Mouse (Mus musculus) stomach, embryonic 16.5 days (tissue): ENCODE results near the gene Comt. TPM values are rescaled to one million over a fixed set of nuclear protein-coding genes. Genes with fewer than 3 reads are reported as not detected.

Source experiments
- ATAC-seq: fragments of 200-750 bp; cut with Nextera tagmentation; 2 replicates; pipeline ENCODE4 v1.8.0; 2017; ENCODE audit warnings: moderate number of reproducible peaks, moderate TSS enrichment; ENCODE audit not compliant: insufficient read depth, low FRiP score
- H3K27ac ChIP-seq: fragments of 300-500 bp; sonication (generic); 2 replicates; pipeline ENCODE4 v1.5.1; 2014; ENCODE audit warnings: low read length
- H3K27me3 ChIP-seq: fragments of 300-500 bp; sonication (generic); 2 replicates; pipeline ENCODE4 v1.6.1; 2014; ENCODE audit warnings: low read length, control low read depth, mixed read lengths; ENCODE audit not compliant: control insufficient read depth, insufficient read depth
- H3K36me3 ChIP-seq: fragments of 300-500 bp; sonication (generic); 2 replicates; pipeline ENCODE4 v1.6.1; 2014; ENCODE audit warnings: low read length; ENCODE audit not compliant: control insufficient read depth, insufficient read depth
- H3K4me1 ChIP-seq: fragments of 300-500 bp; sonication (generic); 2 replicates; pipeline ENCODE4 v1.6.1; 2014; ENCODE audit warnings: low read length, control low read depth, mixed read lengths; ENCODE audit not compliant: control insufficient read depth, insufficient read depth
- H3K4me2 ChIP-seq: fragments of 300-500 bp; sonication (generic); 2 replicates; pipeline ENCODE4 v1.6.1; 2014; ENCODE audit warnings: low read depth, low read length, mixed read lengths
- H3K4me3 ChIP-seq: fragments of 300-500 bp; sonication (generic); replicated peaks from 2 replicates; pipeline ENCODE4 v1.5.1; 2014; ENCODE audit warnings: mild to moderate bottlenecking, low read length
- H3K9ac ChIP-seq: fragments of 300-500 bp; sonication (generic); 2 replicates; pipeline ENCODE4 v1.6.1; 2014; ENCODE audit warnings: low read length
- H3K9me3 ChIP-seq: fragments of 300-500 bp; sonication (generic); replicated peaks from 2 replicates; pipeline ENCODE4 v1.6.1; 2016; ENCODE audit warnings: low read length, control low read depth; ENCODE audit not compliant: control insufficient read depth
- WGBS: fragments of 180-500 bp; shearing (Covaris S2); extraction: QIAGEN DNeasy Blood & Tissue Kit; methylation state at CpG from one replicate; pipeline ENCODE4 v1.1.7; 2014; 5-methylcytosine and 5-hydroxymethylcytosine counted together
- microRNA-seq: library from miRNA; unstranded; fragments of <30 nt; microRNA quantifications from one replicate; pipeline ENCODE4, GENCODE M21; 2016
- polyA plus RNA-seq: library from polyadenylated mRNA; unstranded; fragments of >200 nt; fragmentation: Nextera tagmentation; extraction: Ambion mirVana; gene quantifications from 2 replicates; pipeline ENCODE4 v1.2.1, GENCODE M21; 2015

The Comt gene
- polyA plus RNA-seq, 1 experiment from 2014 or later: 105 TPM

DNA sequence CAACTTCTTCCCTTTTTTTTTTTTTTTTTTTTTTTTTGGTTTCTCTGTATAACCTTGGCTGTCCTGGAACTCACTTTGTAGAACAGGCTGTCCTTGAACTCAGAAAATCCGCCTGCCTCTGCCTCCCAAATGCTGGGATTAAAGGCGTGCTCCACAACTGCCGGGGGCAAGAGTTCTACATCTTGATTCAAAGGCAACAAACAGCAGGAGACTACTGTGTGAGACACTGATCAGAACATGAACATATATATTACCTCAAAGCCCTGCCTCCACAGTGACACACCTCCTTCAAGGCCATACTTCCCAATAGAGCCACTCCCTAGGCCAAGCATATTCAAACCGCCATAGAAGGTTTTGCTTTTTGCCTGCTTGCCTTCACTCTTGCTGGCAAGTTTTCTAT lies 53.0 kb downstream of the Comt start:
- no peak overlapping the region for H3K27ac ChIP-seq
- H3K27me3 ChIP-seq: no peaks in the 10 kb centered on the region
- ATAC-seq: no peak
- 95% methylated on average over 4 of the region's 4 CpGs for WGBS
- H3K4me3 ChIP-seq: no peak overlapping the region
- H3K9me3 ChIP-seq: no peaks in the 10 kb centered on the region
- no peaks in the 10 kb centered on the region for H3K36me3 ChIP-seq
- peaks cover 8% of the 10 kb centered on the region; the same call in 1 of the 2 replicates for H3K4me1 ChIP-seq
- H3K9ac ChIP-seq: no peak overlapping the region
- no peak overlapping the region for H3K4me2 ChIP-seq

- H3K4me3 ChIP-seq: no peak overlapping the region
- H3K9ac ChIP-seq: no peak overlapping the region
- H3K9me3 ChIP-seq: no peaks in the 10 kb centered on the region
- no peaks in the 10 kb centered on the region for H3K36me3 ChIP-seq
- no peak overlapping the region for H3K27ac ChIP-seq
- ATAC-seq: no peak
- no peak overlapping the region for H3K4me2 ChIP-seq
- no peaks in the 10 kb centered on the region for H3K27me3 ChIP-seq
- WGBS: 83% methylated on average over 3 of the region's 3 CpGs
- no peaks in the 10 kb centered on the region for H3K4me1 ChIP-seq
Measured at GRCm38 (mm10) chr16:18370197-18370596, 56.5 kb downstream of the Comt start.

DNA sequence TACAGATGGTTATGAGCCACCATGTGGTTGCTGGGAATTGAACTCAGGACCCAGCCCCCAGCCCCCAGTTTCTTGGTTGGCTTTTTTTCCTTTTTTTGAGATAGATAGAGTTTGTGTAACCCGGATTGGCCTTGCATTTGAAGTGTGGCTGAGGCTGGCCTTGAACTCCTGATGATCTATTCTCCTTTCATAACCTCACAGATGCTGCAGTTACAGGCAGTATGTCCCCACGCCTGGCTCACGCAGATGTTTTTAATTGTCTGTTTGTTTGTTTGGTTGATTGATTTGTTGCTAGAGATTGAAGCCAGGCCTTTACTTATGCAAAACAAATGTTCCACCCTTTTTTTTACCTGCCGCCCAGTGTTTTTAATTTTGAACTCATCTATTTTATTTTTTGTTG lies 59.8 kb downstream of the Comt start:
- H3K9ac ChIP-seq: no peak overlapping the region
- ATAC-seq: no peak
- no peak overlapping the region for H3K27ac ChIP-seq
- H3K4me1 ChIP-seq: no peaks in the 10 kb centered on the region
- no peak overlapping the region for H3K4me3 ChIP-seq
- H3K27me3 ChIP-seq: no peaks in the 10 kb centered on the region
- H3K36me3 ChIP-seq: no peaks in the 10 kb centered on the region
- H3K4me2 ChIP-seq: no peak overlapping the region
- no peaks in the 10 kb centered on the region for H3K9me3 ChIP-seq
- 83% methylated on average over 4 of the region's 4 CpGs for WGBS

GRCm38 (mm10) chr16:18362948-18363347 lies 63.7 kb downstream of the Comt start:
- H3K4me2 ChIP-seq: no peak overlapping the region
- H3K36me3 ChIP-seq: no peaks in the 10 kb centered on the region
- H3K4me3 ChIP-seq: no peak overlapping the region
- 67% methylated on average over 8 of the region's 8 CpGs for WGBS
- H3K27ac ChIP-seq: no peak overlapping the region
- no peak for ATAC-seq
- H3K4me1 ChIP-seq: no peaks in the 10 kb centered on the region
- no peaks in the 10 kb centered on the region for H3K9me3 ChIP-seq
- no peak overlapping the region for H3K9ac ChIP-seq
- H3K27me3 ChIP-seq: no peaks in the 10 kb centered on the region

DNA sequence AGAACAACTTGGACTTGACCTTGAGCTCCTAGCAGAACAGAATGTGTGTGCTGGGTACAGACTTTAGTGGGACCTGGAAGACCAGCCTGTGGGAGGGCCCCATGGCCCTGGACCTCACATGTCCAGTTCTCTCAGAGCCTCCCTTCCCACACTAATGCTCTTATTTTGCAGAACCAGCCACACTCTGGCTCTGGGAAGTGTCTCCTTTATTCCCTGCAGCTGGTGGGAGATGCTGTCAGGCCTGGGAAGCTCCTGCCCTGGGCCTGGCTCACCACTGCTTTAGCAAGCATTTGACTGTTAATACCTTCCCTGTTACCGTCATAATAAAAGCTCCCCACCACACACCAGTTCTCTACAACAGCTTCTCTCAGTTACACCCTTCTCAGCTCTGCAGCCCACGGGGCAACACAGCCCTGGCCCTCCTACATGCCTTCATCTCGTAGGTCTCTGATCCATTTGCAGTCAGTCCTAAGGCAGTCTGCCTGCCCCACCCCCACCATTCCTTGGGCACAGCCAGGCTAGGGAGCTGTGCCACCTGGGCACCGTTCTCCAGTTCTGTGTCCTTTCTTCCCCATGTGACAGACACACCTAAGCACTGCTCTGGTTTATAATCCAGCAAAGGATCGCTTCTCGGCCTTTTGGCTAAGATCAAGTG lies 66.4 kb downstream of the Comt start:
- 67% methylated on average over 6 of the region's 6 CpGs for WGBS
- Histone ChIP-seq H3K27me3 (no peaks in the 10 kb centered on the region), H3K4me2 (no peak overlapping the region), H3K4me1 (no peaks in the 10 kb centered on the region), H3K4me3 (no peak overlapping the region), H3K27ac (no peak overlapping the region), H3K9ac (no peak overlapping the region), H3K36me3 (no peaks in the 10 kb centered on the region), H3K9me3 (no peaks in the 10 kb centered on the region)
- ATAC-seq: peak; percentile 58

GRCm38 (mm10) chr16:18357977-18358376 lies 68.7 kb downstream of the Comt start:
- ATAC-seq: no peak
- Histone ChIP-seq H3K27ac (no peak overlapping the region), H3K4me1 (no peaks in the 10 kb centered on the region), H3K4me3 (no peak overlapping the region), H3K36me3 (no peaks in the 10 kb centered on the region), H3K27me3 (no peaks in the 10 kb centered on the region), H3K4me2 (no peak overlapping the region), H3K9me3 (no peaks in the 10 kb centered on the region), H3K9ac (no peak overlapping the region)
- WGBS: 80% methylated on average over 6 of the region's 6 CpGs

- H3K27me3 ChIP-seq: no peaks in the 10 kb centered on the region
- H3K4me2 ChIP-seq: no peak overlapping the region
- ATAC-seq: no peak
- H3K4me1 ChIP-seq: no peaks in the 10 kb centered on the region
- H3K27ac ChIP-seq: no peak overlapping the region
- H3K9ac ChIP-seq: no peak overlapping the region
- 71% methylated on average over 1 of the region's 1 CpGs for WGBS
- no peaks in the 10 kb centered on the region for H3K9me3 ChIP-seq
- no peaks in the 10 kb centered on the region for H3K36me3 ChIP-seq
- no peak overlapping the region for H3K4me3 ChIP-seq
Measured at GRCm38 (mm10) chr16:18356961-18357360, 69.7 kb downstream of the Comt start.

Small RNA genes within 50 kb of the gene (microRNA-seq; reads per million reads assigned to microRNA genes)
- not detected for gene Gm26219

Other genes starting within 250 kb of the Comt start
- gene Ccdc188, start 209.0 kb downstream of the Comt start, polyA plus RNA-seq: not detected in 2 replicates
- gene Zdhhc8, start 191.7 kb downstream of the Comt start, polyA plus RNA-seq: 5.0 and 6.9 TPM in 2 replicates
- 98.8 and 99.1 TPM in 2 replicates for gene Trmt2a, start 178.2 kb downstream of the Comt start, polyA plus RNA-seq
- 370 and 425 TPM in 2 replicates for gene Ranbp1, start 178.1 kb downstream of the Comt start, polyA plus RNA-seq
- gene Gm49776, start 168.5 kb downstream of the Comt start, polyA plus RNA-seq: not detected in 2 replicates
- gene Dgcr8, start 137.6 kb downstream of the Comt start, polyA plus RNA-seq: 23.3 and 25.9 TPM in 2 replicates
- 27.6 and 32.7 TPM in 2 replicates for gene Tango2, start 78.7 kb downstream of the Comt start, polyA plus RNA-seq
- gene Arvcf, start 78.7 kb downstream of the Comt start, polyA plus RNA-seq: 25.3 and 26.0 TPM in 2 replicates
- 19.2 and 23.7 TPM in 2 replicates for gene Txnrd2, start 468 bp downstream of the Comt start, polyA plus RNA-seq
- 11.7 and 11.9 TPM in 2 replicates for gene Gnb1l, start 71.9 kb upstream of the Comt start, polyA plus RNA-seq
- 2.1 and 3.2 TPM in 2 replicates for gene Rtl10, start 72.0 kb upstream of the Comt start, polyA plus RNA-seq
- 0.20 and 0.84 TPM in 2 replicates for gene Tbx1, start 163.8 kb upstream of the Comt start, polyA plus RNA-seq
- gene Gp1bb, start 195.6 kb upstream of the Comt start, polyA plus RNA-seq: 0.68 and 0.74 TPM in 2 replicates
- 3.1 and 4.2 TPM in 2 replicates for gene Gm49601, start 199.6 kb upstream of the Comt start, polyA plus RNA-seq
- 26.8 and 37.7 TPM in 2 replicates for gene Sept5, start 203.1 kb upstream of the Comt start, polyA plus RNA-seq